Mouse (Mus musculus) embryonic facial prominence, embryonic 12.5 days (tissue): ENCODE data around the gene Sipa1l1. TPM values are rescaled to one million over a fixed set of nuclear protein-coding genes. Genes with fewer than 3 reads are reported as not detected.
A peak's percentile ranks its signal among the peaks of the same experiment; 100 is the strongest.

Experiments used
- ATAC-seq: fragments of 200-750 bp; cut with Nextera tagmentation; 2 replicates; pipeline ENCODE4 v1.8.0; 2017; ENCODE audit not compliant: insufficient number of reproducible peaks, insufficient read depth, low FRiP score, low TSS enrichment
- H3K27ac ChIP-seq: fragments of 300-500 bp; sonication (generic); 2 replicates; pipeline ENCODE4 v1.5.1; 2016; ENCODE audit warnings: mild to moderate bottlenecking
- H3K27me3 ChIP-seq: fragments of 300-500 bp; sonication (generic); 2 replicates; pipeline ENCODE4 v1.6.1; 2016; ENCODE audit warnings: mild to moderate bottlenecking, moderate library complexity
- H3K36me3 ChIP-seq: fragments of 300-500 bp; sonication (generic); 2 replicates; pipeline ENCODE4 v1.6.1; 2016; ENCODE audit warnings: mild to moderate bottlenecking
- H3K4me1 ChIP-seq: fragments of 300-500 bp; sonication (generic); 2 replicates; pipeline ENCODE4 v1.6.1; 2016
- H3K4me2 ChIP-seq: fragments of 300-500 bp; sonication (generic); replicated peaks from 2 replicates; pipeline ENCODE4 v1.6.1; 2016; ENCODE audit warnings: mild to moderate bottlenecking, moderate library complexity
- H3K4me3 ChIP-seq: fragments of 300-500 bp; sonication (generic); 2 replicates; pipeline ENCODE4 v1.5.1; 2016; ENCODE audit warnings: mild to moderate bottlenecking
- H3K9ac ChIP-seq: fragments of 300-500 bp; sonication (generic); 2 replicates; pipeline ENCODE4 v1.6.1; 2016; ENCODE audit warnings: mild to moderate bottlenecking, moderate library complexity
- H3K9me3 ChIP-seq: fragments of 300-500 bp; sonication (generic); 2 replicates; pipeline ENCODE4 v1.6.1; 2016; ENCODE audit warnings: mild to moderate bottlenecking, moderate library complexity
- WGBS: fragments of 180-500 bp; shearing (Covaris S2); methylation state at CpG from one replicate; pipeline ENCODE4 v1.1.7; 2016; 5-methylcytosine and 5-hydroxymethylcytosine counted together
- polyA plus RNA-seq: library from polyadenylated mRNA; unstranded; fragments of >200 nt; fragmentation: Nextera tagmentation; extraction: Ambion mirVana; gene quantifications from 2 replicates; pipeline ENCODE4 v1.2.1, GENCODE M21; 2016

Gene Sipa1l1
- polyA plus RNA-seq, 1 experiment from 2014 or later, result 41.3 TPM

DNA sequence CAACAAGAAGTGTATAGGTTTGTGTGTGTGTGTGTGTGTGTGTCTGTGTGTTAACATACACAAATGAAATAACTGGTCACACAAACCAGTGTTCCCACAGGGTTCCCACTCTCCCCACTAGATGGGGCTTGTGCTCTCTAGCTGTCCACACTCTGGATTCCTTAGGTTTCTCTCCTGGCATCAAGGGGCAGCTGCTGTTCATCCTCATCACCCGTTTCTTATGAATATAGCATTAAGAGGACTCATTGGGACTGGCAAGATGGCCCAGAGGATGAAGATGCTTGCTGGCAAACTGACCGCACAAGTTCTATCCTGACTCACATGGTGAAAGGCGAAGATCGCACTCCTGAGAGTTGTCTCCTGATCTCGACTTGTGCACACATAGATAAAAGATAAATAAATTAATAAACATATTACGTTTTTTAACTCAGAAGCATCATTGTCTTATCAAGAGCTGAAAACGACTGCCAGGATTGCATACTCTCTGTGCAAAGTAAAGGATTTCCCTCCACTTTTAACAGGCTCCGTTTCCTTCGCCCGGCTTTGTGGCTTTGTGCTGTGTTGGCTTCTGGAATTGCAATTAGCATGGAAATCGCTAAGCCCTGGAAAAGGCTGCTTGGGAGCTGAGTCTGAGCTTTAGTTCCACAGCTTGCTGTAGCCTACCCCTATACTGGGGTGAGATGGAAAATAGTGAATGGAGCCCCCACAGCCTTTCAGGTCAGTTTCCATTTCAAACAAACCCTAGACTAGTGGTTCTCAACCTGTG is 328.9 kb downstream of the Sipa1l1 start:
- Histone ChIP-seq H3K9me3 (no peaks in the 10 kb centered on the region), H3K4me3 (0 out of 2 replicates have a peak overlapping the region, but pooled peaks have one; percentile 0), H3K9ac (no peak overlapping the region; the same call in 1 of the 2 replicates), H3K27ac (no peak overlapping the region), H3K27me3 (no peaks in the 10 kb centered on the region), H3K36me3 (no peaks in the 10 kb centered on the region), H3K4me2 (peak overlapping the region; percentile 41), H3K4me1 (no peaks in the 10 kb centered on the region)
- WGBS, result 31% methylated on average over 11 of the region's 11 CpGs
- peak; percentile 52; the same call in 1 of the 2 replicates for ATAC-seq

DNA sequence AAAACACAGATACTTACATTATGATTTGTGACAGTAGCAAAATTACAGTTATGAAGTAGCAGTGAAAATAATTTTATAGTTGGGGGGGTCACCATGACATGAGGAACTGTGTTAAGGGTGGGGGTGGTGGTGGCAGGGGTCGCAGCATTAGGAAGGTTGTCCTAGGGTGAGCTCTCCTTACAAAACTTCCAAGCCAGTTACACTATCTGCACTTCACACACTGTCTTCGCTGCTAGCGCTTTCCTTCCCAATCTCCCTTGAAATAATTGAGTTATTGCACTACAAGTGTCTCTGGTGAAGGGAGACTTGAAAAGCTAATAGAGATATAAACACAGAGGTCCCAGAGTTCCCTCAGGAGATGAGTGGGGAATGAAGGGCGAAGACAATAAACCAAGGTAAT is 329.6 kb downstream of the Sipa1l1 start:
- Histone ChIP-seq H3K27me3 (no peaks in the 10 kb centered on the region), H3K36me3 (no peaks in the 10 kb centered on the region), H3K9ac (no peak overlapping the region), H3K9me3 (no peaks in the 10 kb centered on the region), H3K4me3 (no peak overlapping the region), H3K4me2 (no peak overlapping the region), H3K27ac (no peak overlapping the region), H3K4me1 (no peaks in the 10 kb centered on the region)
- ATAC-seq, result no peak
- WGBS, result 86% methylated on average over 4 of the region's 4 CpGs

DNA sequence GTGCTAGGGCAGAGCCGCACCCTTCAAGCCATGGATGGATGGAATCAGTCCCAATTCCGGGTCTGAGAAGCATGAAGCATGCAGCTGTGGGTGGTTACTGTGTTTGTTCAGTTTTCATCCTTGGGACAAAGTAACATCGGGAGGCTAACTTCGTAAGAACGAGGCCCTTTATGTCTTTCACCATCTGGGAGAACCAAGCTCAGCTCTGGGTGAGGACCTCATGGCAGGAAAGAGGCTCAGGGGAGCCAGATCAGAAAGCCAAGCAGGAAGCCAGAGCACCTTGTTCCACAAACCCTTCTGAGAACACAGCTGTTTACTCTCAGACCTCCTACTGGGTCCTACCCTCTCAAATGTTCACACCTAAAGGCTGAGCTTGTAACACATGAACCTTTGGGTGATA is 330.6 kb downstream of the Sipa1l1 start:
- WGBS, result 86% methylated on average over 5 of the region's 5 CpGs

More for the DNA sequence above, 330.6 kb downstream of the Sipa1l1 start:
- no peak overlapping the region for H3K27ac ChIP-seq
- H3K9ac ChIP-seq, result no peak overlapping the region
- ATAC-seq, result no peak
- no peaks in the 10 kb centered on the region for H3K36me3 ChIP-seq
- H3K4me2 ChIP-seq, result no peak overlapping the region
- H3K4me3 ChIP-seq, result no peak overlapping the region
- no peaks in the 10 kb centered on the region for H3K27me3 ChIP-seq
- H3K4me1 ChIP-seq, result no peaks in the 10 kb centered on the region
- H3K9me3 ChIP-seq, result no peaks in the 10 kb centered on the region
